Mouse (Mus musculus): ENCODE data around the gene Ikbke.

- TF ChIP-seq ZNF384 (IDR thresholded peaks at IDR 0.05; ENCODE audit: low read depth, low read length) (no peak), ZC3H11A (IDR thresholded peaks at IDR 0.05; ENCODE audit: borderline replicate concordance, low read depth, low read length) (no peak)
Observed at GRCm38 (mm10) chr1:131276831-131277230, 2.6 kb downstream of the Ikbke start.
